Mouse (Mus musculus): ENCODE data around the gene Tnip3. TPM values are rescaled to one million over a fixed set of nuclear protein-coding genes. Genes with fewer than 3 reads are reported as not detected.

Tnip3 gene
- polyA plus RNA-seq (2011; ENCODE audit: insufficient read depth, insufficient read length, low replicate concordance, missing spikeins) = not detected in 2 replicates

- no peak within 1 kb of the TSS for H3K4me3 ChIP-seq (replicated peaks; ENCODE audit: control insufficient read depth, low read depth, low read length)
- 19% methylated on average over 5 of the region's 5 CpGs for WGBS
- TF ChIP-seq POLR2A (IDR thresholded peaks at IDR 0.05; ENCODE audit: borderline replicate concordance, control insufficient read depth, low read depth, low read length) = no peak
- TF ChIP-seq CTCF (IDR thresholded peaks at IDR 0.05; ENCODE audit: control insufficient read depth, insufficient read depth, low read length) = no peak
- H3K4me1 ChIP-seq (ENCODE audit: control insufficient read depth, insufficient read depth, low read length) = no peaks in the 10 kb centered on the region
- H3K27ac ChIP-seq (ENCODE audit: control insufficient read depth, insufficient read depth, low read depth, low read length, poor library complexity) = no peak within 1 kb of the TSS
Observed at GRCm38 (mm10) chr6:65525192-65525591, at the start of gene Tnip3. Tnip3 (plus strand) TSS chr6:65525313.

GRCm38 (mm10) chr6:65498786-65499185, 26.3 kb upstream of the Tnip3 start:
- Histone ChIP-seq H3K27ac (ENCODE audit: control insufficient read depth, insufficient read depth, low read depth, low read length, poor library complexity) (no peak overlapping the region), H3K4me3 (replicated peaks; ENCODE audit: control insufficient read depth, low read depth, low read length) (no peak overlapping the region), H3K4me1 (ENCODE audit: control insufficient read depth, insufficient read depth, low read length) (no peaks in the 10 kb centered on the region)
- TF ChIP-seq CTCF (IDR thresholded peaks at IDR 0.05; ENCODE audit: control insufficient read depth, insufficient read depth, low read length) (no peak), POLR2A (IDR thresholded peaks at IDR 0.05; ENCODE audit: borderline replicate concordance, control insufficient read depth, low read depth, low read length) (no peak)

- H3K27ac ChIP-seq (ENCODE audit: control insufficient read depth, insufficient read depth, low read depth, low read length, poor library complexity) = no peak overlapping the region
- WGBS = 39% methylated on average over 4 of the region's 4 CpGs
- no peak overlapping the region for H3K4me3 ChIP-seq (replicated peaks; ENCODE audit: control insufficient read depth, low read depth, low read length)
- H3K4me1 ChIP-seq (ENCODE audit: control insufficient read depth, insufficient read depth, low read length) = no peaks in the 10 kb centered on the region
- TF ChIP-seq POLR2A (IDR thresholded peaks at IDR 0.05; ENCODE audit: borderline replicate concordance, control insufficient read depth, low read depth, low read length) (no peak), CTCF (IDR thresholded peaks at IDR 0.05; ENCODE audit: control insufficient read depth, insufficient read depth, low read length) (peak; percentile 74)
Observed at GRCm38 (mm10) chr6:65510051-65510669, 15.0 kb upstream of the Tnip3 start.

- TF ChIP-seq CTCF (IDR thresholded peaks at IDR 0.05; ENCODE audit: control insufficient read depth, insufficient read depth, low read length) (no peak), POLR2A (IDR thresholded peaks at IDR 0.05; ENCODE audit: borderline replicate concordance, control insufficient read depth, low read depth, low read length) (no peak)
- Histone ChIP-seq H3K4me1 (ENCODE audit: control insufficient read depth, insufficient read depth, low read length) (no peaks in the 10 kb centered on the region), H3K27ac (ENCODE audit: control insufficient read depth, insufficient read depth, low read depth, low read length, poor library complexity) (no peak overlapping the region), H3K4me3 (replicated peaks; ENCODE audit: control insufficient read depth, low read depth, low read length) (no peak overlapping the region)
- 79% methylated on average over 3 of the region's 3 CpGs for WGBS
Observed at GRCm38 (mm10) chr6:65513813-65514212, 11.3 kb upstream of the Tnip3 start.

GRCm38 (mm10) chr6:65516759-65517158, 8.4 kb upstream of the Tnip3 start:
- no peak for TF ChIP-seq CTCF (IDR thresholded peaks at IDR 0.05; ENCODE audit: control insufficient read depth, insufficient read depth, low read length)
- TF ChIP-seq POLR2A (IDR thresholded peaks at IDR 0.05; ENCODE audit: borderline replicate concordance, control insufficient read depth, low read depth, low read length) = no peak
- Histone ChIP-seq H3K4me1 (ENCODE audit: control insufficient read depth, insufficient read depth, low read length) (no peaks in the 10 kb centered on the region), H3K27ac (ENCODE audit: control insufficient read depth, insufficient read depth, low read depth, low read length, poor library complexity) (no peak overlapping the region), H3K4me3 (replicated peaks; ENCODE audit: control insufficient read depth, low read depth, low read length) (no peak overlapping the region)
- WGBS = 77% methylated on average over 8 of the region's 8 CpGs

GRCm38 (mm10) chr6:65520821-65521220, 4.3 kb upstream of the Tnip3 start:
- H3K27ac ChIP-seq (ENCODE audit: control insufficient read depth, insufficient read depth, low read depth, low read length, poor library complexity) = no peak overlapping the region
- H3K4me3 ChIP-seq (replicated peaks; ENCODE audit: control insufficient read depth, low read depth, low read length) = no peak overlapping the region
- TF ChIP-seq CTCF (IDR thresholded peaks at IDR 0.05; ENCODE audit: control insufficient read depth, insufficient read depth, low read length) = no peak
- TF ChIP-seq POLR2A (IDR thresholded peaks at IDR 0.05; ENCODE audit: borderline replicate concordance, control insufficient read depth, low read depth, low read length) = no peak
- 87% methylated on average over 3 of the region's 3 CpGs for WGBS
- no peaks in the 10 kb centered on the region for H3K4me1 ChIP-seq (ENCODE audit: control insufficient read depth, insufficient read depth, low read length)

- no peak for TF ChIP-seq POLR2A (IDR thresholded peaks at IDR 0.05; ENCODE audit: borderline replicate concordance, control insufficient read depth, low read depth, low read length)
- no peak for TF ChIP-seq CTCF (IDR thresholded peaks at IDR 0.05; ENCODE audit: control insufficient read depth, insufficient read depth, low read length)
- no peaks in the 10 kb centered on the region for H3K4me1 ChIP-seq (ENCODE audit: control insufficient read depth, insufficient read depth, low read length)
- no peak overlapping the region for H3K4me3 ChIP-seq (replicated peaks; ENCODE audit: control insufficient read depth, low read depth, low read length)
- WGBS = 0% methylated on average over 1 of the region's 1 CpGs
- H3K27ac ChIP-seq (ENCODE audit: control insufficient read depth, insufficient read depth, low read depth, low read length, poor library complexity) = no peak overlapping the region
Observed at GRCm38 (mm10) chr6:65527892-65528291, 2.8 kb downstream of the Tnip3 start.

GRCm38 (mm10) chr6:65531232-65531848, 6.2 kb downstream of the Tnip3 start:
- 27% methylated on average over 3 of the region's 3 CpGs for WGBS

More at GRCm38 (mm10) chr6:65531232-65531848, 6.2 kb downstream of the Tnip3 start:
- TF ChIP-seq CTCF (IDR thresholded peaks at IDR 0.05; ENCODE audit: control insufficient read depth, insufficient read depth, low read length) = no peak
- TF ChIP-seq POLR2A (IDR thresholded peaks at IDR 0.05; ENCODE audit: borderline replicate concordance, control insufficient read depth, low read depth, low read length) = no peak
- H3K4me3 ChIP-seq (replicated peaks; ENCODE audit: control insufficient read depth, low read depth, low read length) = no peak overlapping the region
- no peaks in the 10 kb centered on the region for H3K4me1 ChIP-seq (ENCODE audit: control insufficient read depth, insufficient read depth, low read length)
- H3K27ac ChIP-seq (ENCODE audit: control insufficient read depth, insufficient read depth, low read depth, low read length, poor library complexity) = no peak overlapping the region

Measured in bone marrow, adult 2 months (tissue).